Mouse (Mus musculus) kidney, postnatal 0 days (tissue): ENCODE results near the gene Tst. TPM values are rescaled to one million over a fixed set of nuclear protein-coding genes. Genes with fewer than 3 reads are reported as not detected.
A peak's percentile ranks its signal among the peaks of the same experiment; 100 is the strongest.

ENCODE experiments used
- ATAC-seq: fragments of 200-750 bp; cut with Nextera tagmentation; replicated peaks from 2 replicates; pipeline ENCODE4 v1.8.0; 2017; ENCODE audit warnings: low read depth, moderate number of reproducible peaks, moderate TSS enrichment, moderate library complexity; ENCODE audit not compliant: low FRiP score
- DNase-seq: peaks from one replicate; pipeline ENCODE4 v3.0.0-alpha.2; 2016; ENCODE audit warnings: low spot score
- H3K27ac ChIP-seq: fragments of 300-500 bp; sonication (generic); 2 replicates; pipeline ENCODE4 v1.5.1; 2014; ENCODE audit warnings: mild to moderate bottlenecking
- H3K27me3 ChIP-seq: fragments of 300-500 bp; sonication (generic); 2 replicates; pipeline ENCODE4 v1.6.1; 2014; ENCODE audit warnings: low read length, mixed read lengths; ENCODE audit not compliant: insufficient read depth
- H3K36me3 ChIP-seq: fragments of 300-500 bp; sonication (generic); 2 replicates; pipeline ENCODE4 v1.6.1; 2014; ENCODE audit warnings: low read length, mixed read lengths; ENCODE audit not compliant: insufficient read depth
- H3K4me1 ChIP-seq: fragments of 300-500 bp; sonication (generic); replicated peaks from 2 replicates; pipeline ENCODE4 v1.6.1; 2014; ENCODE audit warnings: antibody characterized with exemption, low read length, mixed read lengths; ENCODE audit not compliant: insufficient read depth
- H3K4me2 ChIP-seq: fragments of 300-500 bp; sonication (generic); 2 replicates; pipeline ENCODE4 v1.6.1; 2014; ENCODE audit warnings: mild to moderate bottlenecking, low read length, moderate library complexity, mixed read lengths
- H3K4me3 ChIP-seq: fragments of 300-500 bp; sonication (generic); replicated peaks from 2 replicates; pipeline ENCODE4 v1.5.1; 2014; ENCODE audit warnings: low read depth, low read length
- H3K9ac ChIP-seq: fragments of 300-500 bp; sonication (generic); 2 replicates; pipeline ENCODE4 v1.6.1; 2014; ENCODE audit warnings: low read depth, low read length
- H3K9me3 ChIP-seq: fragments of 300-500 bp; sonication (generic); replicated peaks from 2 replicates; pipeline ENCODE4 v1.6.1; 2016; ENCODE audit warnings: low read length, inconsistent platforms, mixed read lengths
- CTCF ChIP-seq: IDR thresholded peaks from 2 replicates; pipeline ENCODE4 v1.5.1; 2016; ENCODE audit warnings: antibody characterized with exemption, low read depth, mild to moderate bottlenecking, moderate library complexity
- WGBS: fragments of 180-500 bp; shearing (Covaris S2); extraction: QIAGEN DNeasy Blood & Tissue Kit; methylation state at CpG from one replicate; pipeline ENCODE4 v1.1.7; 2014; 5-methylcytosine and 5-hydroxymethylcytosine counted together
- polyA plus RNA-seq: library from polyadenylated mRNA; unstranded; fragments of >200 nt; fragmentation: Nextera tagmentation; extraction: Ambion mirVana; gene quantifications from 2 replicates; pipeline ENCODE4 v1.2.1, GENCODE M21; 2015

The Tst gene
- polyA plus RNA-seq, 1 experiment from 2014 or later: 128 TPM

- TF ChIP-seq CTCF: no peak
- DNase-seq (no peak), ATAC-seq (no peak)
- Histone ChIP-seq H3K27ac (no peak overlapping the region), H3K4me3 (no peak overlapping the region), H3K27me3 (no peaks in the 10 kb centered on the region; the same call in 1 of the 2 replicates), H3K36me3 (no peaks in the 10 kb centered on the region), H3K9me3 (no peaks in the 10 kb centered on the region), H3K4me2 (no peak overlapping the region), H3K9ac (no peak overlapping the region), H3K4me1 (peaks cover 14% of the 10 kb centered on the region)
- 92% methylated on average over 14 of the region's 14 CpGs for WGBS
These were observed 7.5 kb upstream of the Tst start for GRCm38 (mm10) chr15:78413083-78413718.

- peak overlapping the region; percentile 21; the same call in 1 of the 2 replicates for H3K27ac ChIP-seq
- no peaks in the 10 kb centered on the region; the same call in 1 of the 2 replicates for H3K27me3 ChIP-seq
- H3K4me2 ChIP-seq: peak overlapping the region; percentile 40
- 25% methylated on average over 12 of the region's 12 CpGs for WGBS
- H3K9ac ChIP-seq: 0 out of 2 replicates have a peak overlapping the region, but pooled peaks have one; percentile 0
- H3K4me1 ChIP-seq: peaks cover 10% of the 10 kb centered on the region
- H3K4me3 ChIP-seq: peak overlapping the region; percentile 21
- no peaks in the 10 kb centered on the region for H3K36me3 ChIP-seq
- no peak for DNase-seq
- ATAC-seq: peak; percentile 6; the same call in 1 of the 2 replicates
- no peak for TF ChIP-seq CTCF
- no peaks in the 10 kb centered on the region for H3K9me3 ChIP-seq
These were observed 3.9 kb upstream of the Tst start for GRCm38 (mm10) chr15:78409570-78410052.

DNA sequence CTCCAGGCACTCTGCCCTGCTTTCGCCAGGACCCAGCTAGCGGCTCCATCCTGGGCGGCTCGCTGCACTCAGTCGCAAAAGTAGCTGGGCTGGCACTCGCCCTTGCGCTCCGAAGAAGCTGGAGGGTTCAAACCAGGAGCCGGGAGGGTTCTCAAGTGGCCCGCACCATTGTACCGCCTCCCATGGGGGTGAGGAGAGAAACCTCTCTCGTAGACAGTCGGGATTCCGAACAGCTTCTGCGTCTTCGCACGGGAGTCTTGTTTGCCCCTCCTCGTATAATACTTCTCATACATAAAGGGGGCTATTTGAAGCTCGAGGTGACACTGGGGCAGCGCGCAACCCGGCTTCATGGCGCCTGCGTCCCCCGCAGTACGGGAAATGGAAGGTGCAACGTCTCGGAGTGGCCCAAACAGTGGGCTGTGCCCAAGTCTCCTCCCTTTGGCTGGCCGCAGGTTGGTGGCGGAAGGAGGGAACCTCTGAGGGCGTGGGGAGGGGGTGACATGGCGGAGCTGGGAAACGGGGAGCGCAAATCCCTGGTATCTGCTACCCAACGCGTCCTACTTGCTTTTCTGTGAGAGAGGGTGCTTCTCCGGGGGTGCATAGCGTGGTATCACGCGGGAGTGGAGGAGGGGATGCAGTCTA is 707 bp upstream of the Tst start, which contains the start of gene Mpst:
Gene Mpst (plus strand): TSS at position 124 of the 642 bp plus-strand sequence.
- DNase-seq (peak; percentile 96), ATAC-seq (peak; percentile 57)
- H3K9ac ChIP-seq: peak within 1 kb of the TSS; percentile 66
- peak within 1 kb of the TSS; percentile 79 for H3K4me3 ChIP-seq
- 0% methylated on average over 40 of the region's 40 CpGs for WGBS
- peak within 1 kb of the TSS; percentile 97 for H3K27ac ChIP-seq
- H3K36me3 ChIP-seq: no peaks in the 10 kb centered on the region
- no peak for TF ChIP-seq CTCF
- H3K4me1 ChIP-seq: peaks cover 26% of the 10 kb centered on the region
- H3K27me3 ChIP-seq: no peaks in the 10 kb centered on the region
- H3K9me3 ChIP-seq: no peaks in the 10 kb centered on the region
- H3K4me2 ChIP-seq: peak within 1 kb of the TSS; percentile 89

DNA sequence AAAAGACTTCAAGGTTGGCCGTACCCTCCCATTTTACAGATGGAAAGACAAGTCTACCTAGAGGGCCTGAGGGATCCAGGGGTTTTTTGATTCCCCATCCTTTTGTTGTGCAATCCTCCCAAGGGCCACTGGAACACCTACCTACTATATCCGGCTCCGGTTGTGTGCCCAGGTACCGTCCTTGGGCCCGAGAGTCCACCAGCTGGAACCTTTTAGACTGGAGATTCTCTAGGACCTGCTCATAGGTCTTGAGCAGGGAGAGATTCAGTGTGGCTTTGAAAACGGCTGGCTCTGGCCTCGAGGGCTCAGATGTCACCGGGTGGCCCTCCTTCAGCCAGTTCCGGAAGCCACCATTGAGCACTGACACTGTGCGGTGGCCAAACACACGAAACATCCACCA is 609 bp downstream of the Tst start:
- ATAC-seq (no peak), DNase-seq (no peak)
- no peaks in the 10 kb centered on the region for H3K27me3 ChIP-seq
- no peaks in the 10 kb centered on the region for H3K36me3 ChIP-seq
- H3K9ac ChIP-seq: peak overlapping the region; percentile 66
- peak overlapping the region; percentile 79 for H3K4me3 ChIP-seq
- no peak for TF ChIP-seq CTCF
- peak overlapping the region; percentile 89 for H3K4me2 ChIP-seq
- peak overlapping the region; percentile 97 for H3K27ac ChIP-seq
- no peaks in the 10 kb centered on the region for H3K9me3 ChIP-seq
- WGBS: 48% methylated on average over 11 of the region's 11 CpGs
- peaks cover 26% of the 10 kb centered on the region for H3K4me1 ChIP-seq

DNA sequence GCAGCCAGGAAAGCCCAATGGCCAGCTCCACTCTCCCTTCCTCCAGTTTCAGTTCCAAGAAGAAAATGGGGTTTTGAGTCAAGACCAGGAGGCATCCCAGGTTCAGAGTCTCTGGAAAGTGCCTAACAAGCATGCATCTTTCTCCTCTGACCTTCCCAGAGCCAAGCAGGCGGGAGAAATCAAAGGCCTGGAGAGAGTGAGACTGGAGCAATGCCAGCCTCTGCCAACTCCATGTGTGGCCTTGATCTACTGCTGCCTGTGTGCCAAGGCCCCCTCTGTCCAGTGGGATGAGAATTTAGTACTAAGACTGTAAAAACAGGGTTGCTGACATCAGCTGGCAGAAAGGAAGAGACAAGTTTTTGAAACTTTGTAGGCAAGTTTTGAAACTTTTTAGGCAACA is 1.8 kb downstream of the Tst start:
- H3K27me3 ChIP-seq: no peaks in the 10 kb centered on the region
- H3K4me1 ChIP-seq: peaks cover 22% of the 10 kb centered on the region
- no peak overlapping the region for H3K4me3 ChIP-seq
- peak overlapping the region; percentile 97 for H3K27ac ChIP-seq
- TF ChIP-seq CTCF: no peak
- no peaks in the 10 kb centered on the region for H3K36me3 ChIP-seq
- 55% methylated on average over 1 of the region's 1 CpGs for WGBS
- DNase-seq (no peak), ATAC-seq (no peak)
- no peak overlapping the region for H3K9ac ChIP-seq
- peak overlapping the region; percentile 14; the same call in 1 of the 2 replicates for H3K4me2 ChIP-seq
- H3K9me3 ChIP-seq: no peaks in the 10 kb centered on the region

GRCm38 (mm10) chr15:78403301-78403741 is 2.4 kb downstream of the Tst start:
- H3K27me3 ChIP-seq: no peaks in the 10 kb centered on the region
- H3K36me3 ChIP-seq: no peaks in the 10 kb centered on the region
- TF ChIP-seq CTCF: no peak
- H3K4me3 ChIP-seq: no peak overlapping the region
- peak overlapping the region; percentile 14; the same call in 1 of the 2 replicates for H3K4me2 ChIP-seq
- peak overlapping the region; percentile 97 for H3K27ac ChIP-seq
- DNase-seq (peak; percentile 34), ATAC-seq (peak; percentile 67)
- no peak overlapping the region for H3K9ac ChIP-seq
- 23% methylated on average over 3 of the region's 3 CpGs for WGBS
- H3K9me3 ChIP-seq: no peaks in the 10 kb centered on the region
- H3K4me1 ChIP-seq: peaks cover 22% of the 10 kb centered on the region
